ENCODE assay signal across 21 mouse cellular contexts in the genomic region with DNA sequence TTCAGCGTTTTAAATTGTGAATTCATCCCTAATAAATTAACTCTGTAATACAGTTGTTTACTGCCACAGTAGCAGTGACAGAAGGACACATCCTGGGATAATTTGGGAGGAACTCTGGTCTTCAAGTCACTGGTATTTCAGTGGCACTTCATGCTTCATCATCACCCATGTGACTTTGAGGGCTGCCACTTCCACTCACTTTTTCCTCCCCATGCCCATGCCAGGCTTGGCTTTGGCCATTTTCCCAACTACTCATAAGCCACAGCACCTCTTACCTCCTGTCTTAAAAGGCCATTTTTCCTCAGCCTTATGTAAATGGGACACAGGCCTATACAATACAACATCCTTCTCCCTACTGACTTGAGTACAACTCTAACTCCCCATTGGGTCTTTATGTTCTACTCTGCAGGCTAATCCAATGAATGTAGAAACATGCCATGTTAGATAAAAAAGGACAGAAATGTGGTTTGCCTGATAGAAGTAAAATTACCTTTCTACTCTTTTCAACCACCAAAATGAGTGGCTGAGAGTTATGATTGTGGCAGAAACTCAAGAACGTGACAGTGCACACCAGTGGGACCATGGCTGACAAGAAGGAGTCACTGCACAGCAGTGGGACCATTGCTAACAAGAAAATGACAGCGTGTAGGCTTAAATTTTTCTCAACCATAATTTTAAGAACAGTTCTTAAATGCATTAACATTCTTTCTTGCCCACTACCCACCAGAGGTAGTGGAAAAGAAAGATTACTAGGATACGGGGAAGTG. TPM values are rescaled to one million over a fixed set of nuclear protein-coding genes. Genes with fewer than 3 reads are reported as not detected.
DNase-seq lines count a peak whose midpoint lies in the region; ATAC-seq and TF ChIP-seq lines count a peak whose summit lies in the region.
"Had no signal": no experiment of that assay in that cellular context is flagged by ENCODE, and none has a peak within 500 bp of the region (broad histone marks: within the 10 kb centered on the region; RNA-seq: fewer than 3 reads in every experiment).

No protein-coding gene starts in this region.

- H3K4me3 ChIP-seq in liver, embryonic 12.5 days = no peak overlapping the region
- H3K4me3 ChIP-seq in liver, embryonic 14.5 days (ENCODE audit: insufficient read depth in 1 of 2, low read depth in 2 of 2, low read length in 2 of 2) = no peak overlapping the region
- no peak overlapping the region for H3K4me3 ChIP-seq in gastrocnemius, adult 2 months
- H3K4me3 ChIP-seq: embryonic facial prominence, embryonic 12.5 days; forebrain, embryonic 12.5 days; heart, adult 2 months; hindbrain, embryonic 15.5 days had no signal

- no peaks in the 10 kb centered on the region for H3K27me3 ChIP-seq in liver, embryonic 12.5 days (replicated peaks)
- no peaks in the 10 kb centered on the region for H3K27me3 ChIP-seq in liver, embryonic 14.5 days (ENCODE audit: control insufficient read depth, insufficient read depth, low read length)
- H3K27me3 ChIP-seq: embryonic facial prominence, embryonic 12.5 days; forebrain, embryonic 12.5 days; hindbrain, embryonic 15.5 days had no signal

- DNase-seq in liver (no peak), 3T3-L1 (ENCODE audit: low read depth, low spot score) (peak; percentile 39)
- no peak for DNase-seq in liver, embryonic 14.5 days (ENCODE audit: low read depth in 3 of 3, low spot score in 3 of 3)
- DNase-seq in gastrocnemius, adult 2 months = no peak
- DNase-seq in thymus, adult 18-20 months = no peak
- DNase-seq in spleen, adult 12 weeks (ENCODE audit: low spot score) = no peak
- DNase-seq: adrenal gland, adult 8-10 months; cerebellum, adult 11 months; cerebellum, adult 8-10 months; cerebellum, postnatal 14 days; gastrocnemius, postnatal 14 days; heart, adult 2 months; heart, postnatal 36 days had no signal

- H3K9me3 ChIP-seq in liver, embryonic 12.5 days (replicated peaks) = no peaks in the 10 kb centered on the region
- no peaks in the 10 kb centered on the region for H3K9me3 ChIP-seq in liver, embryonic 14.5 days (ENCODE audit: control insufficient read depth, low read length)
- H3K9me3 ChIP-seq: embryonic facial prominence, embryonic 12.5 days; forebrain, embryonic 12.5 days; G1E; hindbrain, embryonic 15.5 days had no signal

- H3K4me1 ChIP-seq in liver, embryonic 12.5 days = peaks cover 15% of the 10 kb centered on the region
- peaks cover 4 to 21% of the 10 kb centered on the region in 2 experiments for H3K4me1 ChIP-seq in liver, embryonic 14.5 days (replicated peaks; ENCODE audit: control insufficient read depth in 2 of 2, insufficient read depth in 2 of 2, low read length in 1 of 2)
- H3K4me1 ChIP-seq: embryonic facial prominence, embryonic 12.5 days; forebrain, embryonic 12.5 days; hindbrain, embryonic 15.5 days had no signal

- no peak for TF ChIP-seq CTCF in liver, embryonic 14.5 days (IDR thresholded peaks at IDR 0.05; ENCODE audit: low read depth)
- TF ChIP-seq CTCF in gastrocnemius, adult 2 months (IDR thresholded peaks at IDR 0.05) = no peak

- no peaks in the 10 kb centered on the region for H3K36me3 ChIP-seq in liver, embryonic 12.5 days
- H3K36me3 ChIP-seq in liver, embryonic 14.5 days (replicated peaks; ENCODE audit: control insufficient read depth, insufficient read depth, low read depth) = no peaks in the 10 kb centered on the region
- H3K36me3 ChIP-seq: embryonic facial prominence, embryonic 12.5 days; forebrain, embryonic 12.5 days; G1E; hindbrain, embryonic 15.5 days had no signal

- 58% methylated on average over 4 of the region's 4 CpGs for WGBS in liver, embryonic 12.5 days (ENCODE audit: insufficient replicate concordance)
- WGBS in liver, embryonic 14.5 days (ENCODE audit: insufficient replicate concordance) = 51% methylated on average over 4 of the region's 4 CpGs

- intact Hi-C loops in gastrocnemius, adult 2 months (cut with DNase I) = no loop called here

- ATAC-seq in liver, embryonic 12.5 days = peak; percentile 50; the same call in 1 of the 2 replicates
- ATAC-seq in liver, embryonic 14.5 days (ENCODE audit: insufficient read depth) = peak; percentile 48; the same call in 1 of the 2 replicates
- ATAC-seq: CD4-positive, CD25-positive, alpha-beta regulatory T cell, adult 4 months; forebrain, embryonic 16.5 days had no signal

- no peak overlapping the region for H3K4me2 ChIP-seq in liver, embryonic 12.5 days
- peak overlapping the region; percentile 31; the same call in 1 of the 2 replicates for H3K4me2 ChIP-seq in liver, embryonic 14.5 days (ENCODE audit: low read depth)
- H3K4me2 ChIP-seq: embryonic facial prominence, embryonic 12.5 days; forebrain, embryonic 12.5 days; heart, embryonic 11.5 days; hindbrain, embryonic 15.5 days had no signal

- H3K27ac ChIP-seq in liver, embryonic 12.5 days = peak overlapping the region; percentile 50
- H3K27ac ChIP-seq in liver, embryonic 14.5 days = peak overlapping the region; percentile 46
- H3K27ac ChIP-seq in gastrocnemius, adult 2 months = no peak overlapping the region
- H3K27ac ChIP-seq: embryonic facial prominence, embryonic 12.5 days; forebrain, embryonic 12.5 days; heart, adult 2 months; hindbrain, embryonic 15.5 days had no signal

- TF ChIP-seq EP300 in liver, embryonic 14.5 days (IDR thresholded peaks at IDR 0.05; ENCODE audit: low read depth) = no peak

- no peak overlapping the region for H3K9ac ChIP-seq in liver, embryonic 12.5 days
- no peak overlapping the region for H3K9ac ChIP-seq in liver, embryonic 14.5 days (replicated peaks)
- H3K9ac ChIP-seq: embryonic facial prominence, embryonic 12.5 days; forebrain, embryonic 12.5 days; hindbrain, embryonic 15.5 days had no signal

RNA-seq across cellular contexts. Expression of a gene that starts 28.4 kb away (rescaled TPM):
- 8.2 and 10.1 TPM in 2 replicates for polyA plus RNA-seq in liver, embryonic 12.5 days (2016; fragmentation: Nextera tagmentation; extraction: Ambion mirVana)
- 0.75 and 1.2 TPM in 2 replicates for polyA plus RNA-seq in liver, embryonic 14.5 days (2012; rRNA removed)
- 2.9 and 3.5 TPM in 2 replicates for polyA plus RNA-seq in liver, embryonic 14.5 days (2014; fragmentation: Nextera tagmentation; extraction: Ambion mirVana)
- total RNA-seq in gastrocnemius, adult 2 months (2021) = 1 to 10 TPM; 2.0 to 3.2 TPM
